25 mouse cellular contexts compared by ENCODE assay signal in the genomic region with DNA sequence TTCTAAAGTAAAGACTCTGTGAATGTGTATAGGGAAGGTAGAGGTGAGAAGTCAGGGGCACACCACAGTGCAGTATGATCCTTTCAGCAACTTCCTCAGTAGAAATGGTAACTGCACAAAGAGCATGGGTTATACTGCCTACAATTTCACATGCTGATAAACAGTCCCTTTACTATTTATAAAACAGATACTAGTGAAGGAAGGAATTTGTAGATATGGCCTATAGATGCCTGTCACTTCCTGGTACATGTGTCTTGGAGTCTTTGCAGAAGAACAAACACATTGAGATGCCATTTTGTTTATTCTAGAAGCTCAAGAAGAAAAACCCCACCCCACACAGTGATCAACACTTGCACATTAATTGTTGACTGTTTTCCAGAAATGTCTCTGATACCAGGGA.
"Had no signal": no experiment of that assay in that cellular context is flagged by ENCODE, and none has a peak within 500 bp of the region (broad histone marks: within the 10 kb centered on the region; RNA-seq: fewer than 3 reads in every experiment).

No protein-coding gene starts in this region.

- H3K4me3 ChIP-seq: embryonic facial prominence, embryonic 10.5 days; embryonic facial prominence, embryonic 12.5 days; embryonic facial prominence, embryonic 13.5 days; embryonic facial prominence, embryonic 15.5 days; erythroblast, embryonic 14.5 days; forebrain, embryonic 10.5 days; forebrain, embryonic 12.5 days; forebrain, embryonic 13.5 days; forebrain, embryonic 15.5 days; gastrocnemius, adult 2 months; heart, adult 2 months; heart, embryonic 10.5 days had no signal

- H3K4me1 ChIP-seq: embryonic facial prominence, embryonic 10.5 days; embryonic facial prominence, embryonic 12.5 days; embryonic facial prominence, embryonic 13.5 days; embryonic facial prominence, embryonic 15.5 days; forebrain, embryonic 15.5 days; heart, embryonic 10.5 days had no signal

- H3K27me3 ChIP-seq: embryonic facial prominence, embryonic 12.5 days; embryonic facial prominence, embryonic 13.5 days; embryonic facial prominence, embryonic 15.5 days; forebrain, embryonic 12.5 days; forebrain, embryonic 13.5 days; forebrain, embryonic 15.5 days had no signal

- H3K36me3 ChIP-seq: embryonic facial prominence, embryonic 10.5 days; embryonic facial prominence, embryonic 12.5 days; embryonic facial prominence, embryonic 13.5 days; embryonic facial prominence, embryonic 15.5 days; forebrain, embryonic 10.5 days; forebrain, embryonic 12.5 days; forebrain, embryonic 15.5 days; heart, embryonic 10.5 days had no signal

- H3K27ac ChIP-seq: embryonic facial prominence, embryonic 10.5 days; embryonic facial prominence, embryonic 12.5 days; embryonic facial prominence, embryonic 13.5 days; embryonic facial prominence, embryonic 15.5 days; forebrain, embryonic 10.5 days; forebrain, embryonic 12.5 days; forebrain, embryonic 13.5 days; forebrain, embryonic 15.5 days; gastrocnemius, adult 2 months; heart, adult 2 months; heart, embryonic 10.5 days had no signal

- H3K9me3 ChIP-seq: embryonic facial prominence, embryonic 10.5 days; embryonic facial prominence, embryonic 12.5 days; embryonic facial prominence, embryonic 13.5 days; embryonic facial prominence, embryonic 15.5 days; forebrain, embryonic 10.5 days; forebrain, embryonic 12.5 days; forebrain, embryonic 13.5 days; forebrain, embryonic 15.5 days; heart, embryonic 10.5 days had no signal

- H3K9ac ChIP-seq: embryonic facial prominence, embryonic 12.5 days; embryonic facial prominence, embryonic 13.5 days; embryonic facial prominence, embryonic 15.5 days; forebrain, embryonic 12.5 days; forebrain, embryonic 13.5 days; forebrain, embryonic 15.5 days; forebrain, postnatal 0 days had no signal

- DNase-seq: cerebellum, adult 9-11 months; cerebellum, postnatal 10 days; cerebellum, postnatal 14 days; cerebellum, postnatal 25 days; cerebellum, postnatal 36 days; embryo, embryonic 11 days; forebrain, postnatal 0 days; gastrocnemius, adult 2 months; gastrocnemius, postnatal 10 days; gastrocnemius, postnatal 14 days; gastrocnemius, postnatal 25 days; gastrocnemius, postnatal 36 days; heart, adult 11 months; heart, adult 18-20 months; heart, adult 2 months had no signal
